Comparison of ENCODE assay signal across 15 mouse cellular contexts in the genomic region with DNA sequence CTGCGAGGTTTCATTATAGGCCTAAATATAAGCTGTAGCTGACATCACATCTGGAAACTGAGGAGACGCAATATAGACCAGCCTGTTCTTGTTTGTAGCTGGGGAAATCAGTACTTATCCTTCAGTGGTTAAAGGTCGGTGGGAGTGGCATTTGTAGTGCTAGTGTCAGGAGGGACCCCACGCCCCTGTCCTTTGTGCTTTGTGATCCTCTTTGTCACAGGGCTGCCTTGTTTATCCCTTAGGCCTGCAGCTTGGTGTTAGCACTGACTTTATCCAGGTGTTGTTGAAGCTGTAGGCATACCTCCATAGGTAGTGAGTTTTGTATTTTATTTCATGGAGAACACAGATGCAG. TPM values are rescaled to one million over a fixed set of nuclear protein-coding genes. Genes with fewer than 3 reads are reported as not detected.
A peak's percentile ranks its signal among the peaks of the same experiment; 100 is the strongest.
DNase-seq lines count a peak whose midpoint lies in the region; ATAC-seq and TF ChIP-seq lines count a peak whose summit lies in the region.
"Had no signal": no experiment of that assay in that cellular context is flagged by ENCODE, and none has a peak within 500 bp of the region (broad histone marks: within the 10 kb centered on the region; RNA-seq: fewer than 3 reads in every experiment).

No protein-coding gene starts in this region.

- TF ChIP-seq CTCF in liver, postnatal 0 days (IDR thresholded peaks at IDR 0.05; ENCODE audit: low read depth) = no peak
- no peak for TF ChIP-seq CTCF in midbrain, postnatal 0 days (IDR thresholded peaks at IDR 0.05)

- H3K9ac ChIP-seq in liver, postnatal 0 days (replicated peaks) = no peak overlapping the region
- H3K9ac ChIP-seq in liver, embryonic 12.5 days = no peak overlapping the region
- no peak overlapping the region for H3K9ac ChIP-seq in forebrain, embryonic 16.5 days (replicated peaks; ENCODE audit: low read depth, low read length)
- no peak overlapping the region for H3K9ac ChIP-seq in midbrain, postnatal 0 days (replicated peaks; ENCODE audit: low read length, poor library complexity, severe bottlenecking)
- H3K9ac ChIP-seq: embryonic facial prominence, embryonic 15.5 days; liver, embryonic 13.5 days had no signal

- H3K36me3 ChIP-seq in liver, postnatal 0 days (replicated peaks; ENCODE audit: insufficient read depth, low read length) = no peaks in the 10 kb centered on the region
- H3K36me3 ChIP-seq in liver, embryonic 12.5 days = no peaks in the 10 kb centered on the region
- no peaks in the 10 kb centered on the region for H3K36me3 ChIP-seq in forebrain, embryonic 16.5 days (ENCODE audit: control insufficient read depth, insufficient read depth)
- H3K36me3 ChIP-seq in midbrain, postnatal 0 days (ENCODE audit: insufficient read depth, low read length) = no peaks in the 10 kb centered on the region
- H3K36me3 ChIP-seq: embryonic facial prominence, embryonic 15.5 days; liver, embryonic 13.5 days had no signal

- peak; percentile 46 for DNase-seq in embryo, embryonic 10 days (ENCODE audit: low spot score)
- no peak for DNase-seq in embryo, embryonic 9.5 days (ENCODE audit: extremely low spot score)
- DNase-seq in liver, postnatal 0 days = no peak
- DNase-seq in midbrain, postnatal 0 days (ENCODE audit: low spot score) = no peak
- DNase-seq in ovary, adult 18-20 months (ENCODE audit: low spot score) = no peak
- DNase-seq in spleen, postnatal 14 days (ENCODE audit: low spot score in 2 of 2) = no peak
- DNase-seq: adrenal gland, adult 8-10 months; heart, adult 11 months; kidney, adult 8-10 months; liver, embryonic 13.5 days; lung, postnatal 10 days; thymus, postnatal 36 days had no signal

- no peak overlapping the region for H3K4me2 ChIP-seq in liver, postnatal 0 days (ENCODE audit: low read depth, low read length)
- H3K4me2 ChIP-seq in liver, embryonic 12.5 days = no peak overlapping the region
- no peak overlapping the region for H3K4me2 ChIP-seq in forebrain, embryonic 16.5 days (ENCODE audit: low read length)
- H3K4me2 ChIP-seq in midbrain, postnatal 0 days (ENCODE audit: low read depth, low read length, poor library complexity, severe bottlenecking) = no peak overlapping the region
- H3K4me2 ChIP-seq: embryonic facial prominence, embryonic 15.5 days; liver, embryonic 13.5 days had no signal

- 60% methylated on average over 4 of the region's 4 CpGs for WGBS in liver, postnatal 0 days (ENCODE audit: insufficient replicate concordance)
- WGBS in liver, embryonic 12.5 days (ENCODE audit: insufficient replicate concordance) = 50% methylated on average over 4 of the region's 4 CpGs
- 51% methylated on average over 4 of the region's 4 CpGs for WGBS in forebrain, embryonic 16.5 days
- 50% methylated on average over 4 of the region's 4 CpGs for WGBS in midbrain, postnatal 0 days

- TF ChIP-seq EP300 in liver, postnatal 0 days (IDR thresholded peaks at IDR 0.05; ENCODE audit: low read depth) = no peak

- no peak overlapping the region for H3K4me3 ChIP-seq in liver, postnatal 0 days (ENCODE audit: low read depth, low read length)
- H3K4me3 ChIP-seq in liver, embryonic 12.5 days = no peak overlapping the region
- H3K4me3 ChIP-seq in forebrain, embryonic 16.5 days (replicated peaks; ENCODE audit: low read length) = no peak overlapping the region
- no peak overlapping the region for H3K4me3 ChIP-seq in midbrain, postnatal 0 days (ENCODE audit: low read depth, low read length)
- H3K4me3 ChIP-seq: embryonic facial prominence, embryonic 15.5 days; liver, embryonic 13.5 days had no signal

- H3K9me3 ChIP-seq in liver, postnatal 0 days (ENCODE audit: low read length) = no peaks in the 10 kb centered on the region
- no peaks in the 10 kb centered on the region for H3K9me3 ChIP-seq in liver, embryonic 12.5 days (replicated peaks)
- no peaks in the 10 kb centered on the region for H3K9me3 ChIP-seq in forebrain, embryonic 16.5 days (ENCODE audit: control insufficient read depth, low read length)
- H3K9me3 ChIP-seq in midbrain, postnatal 0 days (ENCODE audit: low read length) = no peaks in the 10 kb centered on the region
- H3K9me3 ChIP-seq: embryonic facial prominence, embryonic 15.5 days; liver, embryonic 13.5 days had no signal

- H3K27me3 ChIP-seq in liver, postnatal 0 days (ENCODE audit: insufficient read depth, low read length) = no peaks in the 10 kb centered on the region
- no peaks in the 10 kb centered on the region for H3K27me3 ChIP-seq in liver, embryonic 12.5 days (replicated peaks)
- no peaks in the 10 kb centered on the region for H3K27me3 ChIP-seq in forebrain, embryonic 16.5 days (replicated peaks; ENCODE audit: control insufficient read depth, insufficient read depth, low read length)
- H3K27me3 ChIP-seq in midbrain, postnatal 0 days (ENCODE audit: insufficient read depth, low read length) = no peaks in the 10 kb centered on the region
- H3K27me3 ChIP-seq: embryonic facial prominence, embryonic 15.5 days; liver, embryonic 13.5 days had no signal

- ATAC-seq in liver, postnatal 0 days = 0 out of 2 replicates have a peak, but pooled peaks have one; percentile 12
- ATAC-seq in liver, embryonic 12.5 days = no peak
- ATAC-seq in forebrain, embryonic 16.5 days = no peak
- ATAC-seq in midbrain, postnatal 0 days (ENCODE audit: low FRiP score) = no peak

- peaks cover 53% of the 10 kb centered on the region for H3K4me1 ChIP-seq in liver, postnatal 0 days (ENCODE audit: insufficient read depth)
- peaks cover 81% of the 10 kb centered on the region for H3K4me1 ChIP-seq in liver, embryonic 12.5 days
- peaks cover 95% of the 10 kb centered on the region for H3K4me1 ChIP-seq in forebrain, embryonic 16.5 days (replicated peaks; ENCODE audit: control insufficient read depth, insufficient read depth, low read length)
- peaks cover 31% of the 10 kb centered on the region for H3K4me1 ChIP-seq in midbrain, postnatal 0 days (ENCODE audit: insufficient read depth, low read length)

- H3K27ac ChIP-seq in liver, postnatal 0 days (ENCODE audit: low read depth) = peak overlapping the region; percentile 30; the same call in 1 of the 2 replicates
- no peak overlapping the region for H3K27ac ChIP-seq in liver, embryonic 12.5 days
- H3K27ac ChIP-seq in forebrain, embryonic 16.5 days (ENCODE audit: low read length) = 0 out of 2 replicates have a peak overlapping the region, but pooled peaks have one; percentile 21
- peak overlapping the region; percentile 43; the same call in 1 of the 2 replicates for H3K27ac ChIP-seq in midbrain, postnatal 0 days (ENCODE audit: low read depth, low read length)
- H3K27ac ChIP-seq: embryonic facial prominence, embryonic 15.5 days; liver, embryonic 13.5 days had no signal

RNA-seq across cellular contexts. Expression of a gene that starts 44.2 kb away (rescaled TPM):
- 4.0 and 4.2 TPM in 2 replicates for polyA plus RNA-seq in liver, postnatal 0 days (2015; fragmentation: Nextera tagmentation; extraction: Ambion mirVana)
- 8.8 and 9.7 TPM in 2 replicates for polyA plus RNA-seq in liver, embryonic 12.5 days (2016; fragmentation: Nextera tagmentation; extraction: Ambion mirVana)
- polyA plus RNA-seq in forebrain, embryonic 16.5 days (2015; fragmentation: Nextera tagmentation; extraction: Ambion mirVana) = 38.5 and 49.5 TPM in 2 replicates
- total RNA-seq in midbrain, postnatal 0 days (2014; rRNA removed) = 185 and 191 TPM in 2 replicates
- 16.0 and 30.6 TPM in 2 replicates for polyA plus RNA-seq in midbrain, postnatal 0 days (2015; fragmentation: Nextera tagmentation; extraction: Ambion mirVana)
